Mouse (Mus musculus) E14TG2a.4 (cell line): ENCODE data around the gene Klc1.

Experiments
- CTCF ChIP-seq: conservative IDR thresholded peaks from 2 replicates; pipeline ENCODE4 v1.5.1; 2014; ENCODE audit warnings: low read length
- NANOG ChIP-seq: IDR thresholded peaks from 2 replicates; pipeline ENCODE4 v1.6.1; 2014; ENCODE audit warnings: borderline replicate concordance, low read length, mixed read lengths
- POU5F1 ChIP-seq: IDR thresholded peaks from 2 replicates; pipeline ENCODE4 v1.6.1; 2014; ENCODE audit warnings: low read length, borderline replicate concordance

DNA sequence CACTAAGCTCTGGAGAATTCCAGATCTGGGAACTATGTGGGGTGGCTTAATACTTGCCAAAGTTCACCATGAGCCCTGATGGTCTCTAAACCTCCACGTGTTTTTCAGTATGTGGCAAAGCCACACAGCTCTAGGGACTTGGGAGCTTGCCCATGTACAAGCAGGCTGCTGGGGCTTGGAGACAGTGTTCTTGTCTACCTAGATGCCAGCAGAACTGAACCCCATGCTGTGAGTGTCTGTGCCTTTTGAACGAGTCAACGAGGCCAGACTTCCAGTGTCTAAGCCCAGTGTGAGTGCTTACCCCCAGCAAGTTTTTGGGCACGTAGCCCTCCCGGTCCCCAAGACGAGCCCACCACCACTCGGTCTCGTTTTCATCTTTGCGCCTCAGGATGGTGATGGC, 71.3 kb downstream of the Klc1 start:
- no peak for TF ChIP-seq CTCF
- TF ChIP-seq NANOG: no peak
- no peak for TF ChIP-seq POU5F1
